Mouse (Mus musculus): ENCODE measurements around the gene Aldh1l2.
"Not testable (repeated sequence)": the region's sequence is repeated elsewhere in the genome, so short reads cannot be mapped to it uniquely, and the experiment has no call there.

Aldh1l2 gene

DNA sequence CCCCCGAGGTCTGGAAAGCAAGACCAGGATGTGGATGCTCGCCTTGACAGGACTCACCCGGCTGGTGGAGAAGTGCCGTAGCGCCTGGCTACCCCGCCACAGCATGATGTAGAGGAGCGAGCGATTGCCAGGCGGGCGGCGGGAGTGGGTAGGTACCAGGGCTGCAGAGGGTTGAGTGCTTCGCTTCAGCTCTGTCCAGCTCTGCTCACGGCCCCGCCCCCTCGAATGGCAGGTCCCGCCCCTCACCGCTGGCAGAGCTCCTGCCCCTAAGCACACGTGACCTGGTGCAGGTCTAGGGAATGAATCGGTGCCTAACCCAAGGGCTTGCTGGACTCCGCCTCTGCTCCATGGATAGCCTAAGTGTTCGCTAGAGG lies at the start of gene Aldh1l2:
Gene Aldh1l2, minus strand, starts transcription at position 231 of the 374 bp plus-strand sequence.
- peak; percentile 33 for DNase-seq (ENCODE audit: low spot score)

DNA sequence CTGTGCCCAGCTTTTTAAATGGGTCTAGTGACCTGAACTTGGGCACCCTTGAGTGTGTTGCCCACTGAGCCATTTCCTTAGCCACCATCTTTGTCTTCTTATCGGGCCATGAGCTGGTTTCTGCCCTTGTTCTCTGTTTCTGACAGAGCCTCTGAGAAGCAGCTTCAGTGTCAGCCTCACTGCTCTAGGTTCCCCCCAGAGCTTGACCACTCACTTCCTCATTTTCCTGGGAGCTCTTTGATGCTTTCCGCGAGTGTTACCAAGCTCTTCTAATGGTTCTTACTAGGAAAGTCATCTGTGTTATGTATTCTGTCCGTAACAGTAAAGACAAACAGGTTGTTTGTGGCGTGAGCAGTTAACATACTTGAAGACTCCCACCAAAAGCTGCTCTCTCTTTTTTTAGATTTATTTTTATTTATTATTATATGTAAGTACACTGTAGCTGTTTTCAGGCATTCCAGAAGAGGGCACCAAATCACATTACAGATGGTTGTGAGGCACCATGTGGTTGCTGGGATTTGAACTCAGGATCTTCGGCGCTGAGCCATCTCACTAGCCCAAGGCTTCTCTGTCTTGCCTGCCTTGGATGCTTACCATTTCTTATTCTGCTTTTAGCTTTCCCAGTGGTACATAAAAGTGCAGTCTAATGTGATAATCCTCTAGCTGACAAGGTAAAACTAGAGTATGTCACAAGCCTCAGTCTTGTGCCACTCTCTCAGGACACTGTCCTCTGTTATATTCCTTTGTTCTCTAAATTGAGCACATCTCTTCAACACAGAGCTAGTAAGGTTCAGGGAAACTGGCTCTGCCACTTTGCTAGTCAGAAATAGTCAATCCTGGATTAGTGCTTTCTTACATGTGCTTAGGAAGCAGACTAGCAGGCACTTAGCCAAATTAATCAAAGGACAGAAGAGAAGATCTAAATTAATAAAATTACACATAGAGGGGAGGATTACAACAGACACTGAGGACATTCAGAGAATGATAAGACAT lies 31.8 kb upstream of the Aldh1l2 start:
- DNase-seq (ENCODE audit: low spot score) = no peak

DNA sequence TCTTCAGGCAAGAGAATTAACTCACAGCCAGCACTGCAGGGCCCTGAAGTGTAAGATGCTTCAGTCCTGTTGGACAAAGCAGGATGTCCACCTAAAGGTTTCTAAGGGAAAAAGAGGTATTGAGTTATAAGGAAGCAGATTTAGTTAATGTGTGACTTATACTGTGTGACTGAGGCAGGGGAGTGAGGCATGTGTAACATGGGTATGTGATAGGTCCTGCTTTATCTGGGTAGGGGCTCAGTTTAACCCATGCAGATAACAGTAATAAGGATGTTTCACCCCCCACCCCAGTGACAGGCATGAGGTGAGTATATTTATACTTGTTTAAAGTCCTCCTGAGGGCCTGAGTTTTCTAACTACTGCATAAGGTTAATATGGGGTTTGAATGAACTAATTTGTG lies 29.1 kb upstream of the Aldh1l2 start:
- DNase-seq (ENCODE audit: low spot score) = no peak

DNA sequence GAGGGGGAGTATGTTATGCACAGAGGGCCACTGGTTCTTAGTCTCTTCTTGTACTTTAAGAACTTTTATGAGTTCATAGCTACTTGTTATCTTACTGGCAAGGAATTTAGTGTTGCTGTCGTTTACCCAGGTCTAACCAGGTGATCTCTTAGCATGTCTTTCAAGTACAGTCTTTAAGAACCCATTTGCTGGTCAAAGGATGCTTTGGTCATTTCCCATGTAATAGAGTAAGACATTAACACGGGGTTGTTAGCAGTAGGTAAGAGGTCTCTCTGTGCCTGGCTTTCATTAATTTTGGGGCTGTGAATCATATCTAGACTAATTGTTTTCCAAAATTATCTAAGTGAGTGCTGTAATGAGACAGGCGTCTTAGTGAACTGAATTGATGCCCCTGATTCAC lies 11.4 kb upstream of the Aldh1l2 start:
- DNase-seq (ENCODE audit: low spot score) = no peak

DNA sequence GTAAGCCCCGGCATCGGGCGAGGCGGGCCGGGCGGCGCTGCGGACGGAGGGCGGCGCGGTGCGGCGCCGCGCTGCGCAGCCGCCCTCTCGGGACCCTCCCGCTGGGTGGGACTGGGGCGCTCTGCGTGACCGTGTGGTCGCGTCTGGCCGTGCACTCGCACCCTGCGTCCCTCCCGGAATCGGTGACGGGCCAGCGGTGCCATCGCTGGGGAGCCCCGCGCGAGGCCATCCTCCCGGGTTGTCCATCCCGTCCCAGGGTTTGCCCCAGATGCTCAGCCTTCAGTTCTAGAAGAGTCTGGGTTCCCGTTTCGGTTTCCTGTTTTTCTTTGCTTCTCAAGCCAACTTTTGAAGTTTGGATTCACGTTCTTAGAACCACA lies 10.2 kb upstream of the Aldh1l2 start:
- DNase-seq (ENCODE audit: low spot score) = peak; percentile 39

DNA sequence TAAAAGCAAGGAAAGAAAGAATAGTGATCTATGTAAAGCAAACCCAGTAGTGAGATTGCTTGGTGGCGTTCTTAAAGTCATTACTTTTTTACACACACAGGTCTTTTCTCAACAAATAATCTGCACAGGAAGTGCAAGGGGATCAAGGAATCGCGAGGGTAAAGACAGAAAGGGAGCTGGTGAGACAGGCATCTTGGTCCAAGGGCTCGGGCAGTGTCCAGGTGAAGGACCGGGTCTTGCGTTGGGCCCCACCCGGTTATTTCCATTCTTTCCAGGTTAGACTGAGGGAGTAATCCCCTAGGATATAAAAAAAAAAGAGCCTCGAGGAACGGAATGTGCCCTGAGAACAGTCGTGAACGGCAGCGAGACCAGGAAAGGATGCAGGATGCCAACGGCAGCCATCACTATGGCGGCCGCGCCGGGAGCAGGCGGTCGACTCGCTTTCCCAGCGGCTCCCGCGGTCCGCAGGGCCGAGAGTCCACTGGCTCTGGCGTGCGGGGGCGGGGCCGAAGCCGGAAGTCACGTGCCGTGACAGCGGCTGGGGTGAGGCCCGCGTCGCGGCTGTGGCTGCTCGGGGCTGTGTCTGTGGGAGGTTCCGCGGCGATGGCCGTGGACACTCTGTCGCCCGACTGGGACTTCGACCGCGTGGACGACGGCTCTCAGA lies 9.6 kb upstream of the Aldh1l2 start, which contains the start of gene Washc4:
Gene Washc4, plus strand, starts transcription at position 314 of the 664 bp plus-strand sequence.
- peak; percentile 91 for DNase-seq (ENCODE audit: low spot score)

DNA sequence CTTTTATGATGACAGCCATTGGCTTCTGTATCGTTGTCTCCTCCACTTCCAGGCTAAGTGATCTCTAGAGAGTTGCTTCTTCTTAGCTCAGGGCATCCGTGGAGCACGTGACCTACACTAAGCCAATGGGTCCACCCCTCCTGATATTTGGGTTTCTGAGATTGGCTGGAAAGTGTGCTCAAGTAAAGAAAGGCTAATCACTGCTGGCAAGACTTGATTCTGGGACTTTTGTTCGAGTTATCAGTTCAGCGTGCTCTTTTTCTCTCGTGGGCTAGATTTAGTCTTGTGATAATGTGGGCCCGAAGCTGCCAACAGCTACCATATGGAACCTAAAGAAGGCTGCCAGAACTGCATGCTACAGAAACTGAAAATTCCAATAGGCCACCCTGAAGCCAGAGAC lies 8.3 kb upstream of the Aldh1l2 start:
- no peak for DNase-seq (ENCODE audit: low spot score)

DNA sequence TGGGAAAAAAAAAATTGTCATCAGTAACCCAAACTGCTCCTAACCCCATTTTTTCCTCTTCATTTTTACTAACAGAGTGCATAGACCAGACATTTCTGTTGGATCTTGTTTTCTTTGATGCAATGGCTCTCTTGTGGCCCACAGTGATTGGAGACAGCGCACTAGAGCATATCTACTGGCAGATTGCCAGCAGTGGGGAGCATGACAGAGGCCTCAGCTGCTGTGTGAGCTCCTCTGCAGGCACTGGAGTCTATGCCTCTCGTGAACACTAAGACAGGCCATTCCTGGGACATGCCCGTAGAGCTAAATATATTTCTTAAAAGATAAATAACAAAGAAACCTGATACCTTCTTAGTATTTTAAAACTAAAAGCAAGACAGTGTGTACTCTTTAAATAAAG lies 6.2 kb upstream of the Aldh1l2 start:
- DNase-seq (ENCODE audit: low spot score) = no peak

DNA sequence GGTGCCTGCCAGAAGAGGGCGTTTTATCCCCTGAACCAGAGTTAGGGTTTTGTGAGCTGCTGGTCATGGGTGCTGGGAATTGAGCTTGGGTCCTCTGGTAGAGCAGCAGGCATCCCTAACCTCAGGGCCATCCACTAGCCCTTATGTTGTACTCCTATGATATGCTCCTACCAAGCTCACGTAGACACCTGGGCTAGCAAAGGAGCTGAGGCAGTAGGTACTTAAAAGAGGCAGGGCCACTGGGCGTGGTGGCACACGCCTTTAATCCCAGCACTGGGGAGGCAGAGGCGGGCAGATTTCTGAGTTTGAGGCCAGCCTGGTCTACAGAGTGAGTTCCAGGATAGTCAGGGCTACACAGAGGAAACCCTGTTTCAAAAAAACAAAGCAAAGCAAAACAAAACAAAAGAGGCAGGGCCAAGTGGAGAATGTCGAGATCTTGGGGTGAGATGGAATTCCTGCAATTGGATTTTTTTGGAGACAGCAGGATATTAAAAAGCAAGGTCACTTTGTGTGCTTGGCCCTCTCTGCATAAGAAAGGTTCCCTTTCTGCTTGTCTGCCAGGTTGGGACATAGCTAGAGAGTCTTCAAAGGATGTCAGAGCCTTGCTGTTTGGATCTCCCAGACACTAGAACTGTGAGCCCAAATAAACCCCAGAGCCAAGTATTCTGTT lies 5.5 kb upstream of the Aldh1l2 start:
- no peak for DNase-seq (ENCODE audit: low spot score)

DNA sequence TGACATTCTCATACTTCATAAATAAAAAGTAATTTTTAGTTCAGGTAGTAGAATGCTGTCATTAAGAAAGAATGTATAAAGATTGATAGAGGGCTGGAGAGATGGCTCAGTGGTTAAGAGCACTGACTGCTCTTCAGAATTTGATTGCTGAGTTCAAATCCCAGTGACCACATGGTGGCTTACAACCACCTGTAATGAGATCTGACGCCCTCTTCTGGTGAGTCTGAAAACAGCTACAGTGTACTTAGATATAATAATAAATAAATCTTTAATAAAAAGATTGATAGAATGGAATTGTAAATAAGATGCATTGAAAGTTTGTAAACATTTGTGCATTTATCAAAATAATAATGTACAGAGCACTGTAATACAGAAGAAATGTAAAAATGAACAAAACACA lies 2.5 kb upstream of the Aldh1l2 start:
- DNase-seq (ENCODE audit: low spot score) = no peak

DNA sequence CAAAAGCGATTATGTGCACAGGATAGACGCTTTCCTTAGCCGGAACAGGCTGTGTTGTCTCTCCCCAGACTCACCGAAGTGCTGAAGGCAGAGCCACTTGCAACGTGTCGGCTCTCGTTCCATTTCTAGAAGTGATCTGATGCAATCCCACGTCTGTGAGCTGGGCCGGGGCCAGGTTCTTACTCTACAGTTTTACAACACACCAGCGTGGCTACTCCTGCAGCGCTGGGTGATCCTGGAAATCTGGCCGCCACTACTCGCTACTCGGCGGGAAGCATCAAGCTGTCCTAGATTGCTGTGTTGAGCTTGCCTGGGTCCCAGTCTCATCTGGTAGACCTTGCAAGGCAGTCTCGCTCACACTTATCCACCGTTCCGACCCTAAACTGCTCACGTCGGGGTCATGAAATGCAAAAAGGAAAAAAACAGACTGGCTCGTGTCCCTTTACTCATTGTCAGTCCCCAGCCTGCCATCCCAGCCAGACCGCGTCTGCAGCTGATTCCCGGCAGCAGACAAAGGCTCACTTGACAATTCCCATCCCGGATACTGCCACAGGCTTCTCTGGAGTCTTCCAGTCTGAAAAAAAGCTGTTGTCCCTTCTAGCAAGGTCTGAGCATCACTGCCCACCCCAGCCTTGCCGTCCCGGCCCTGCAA lies 556 bp downstream of the Aldh1l2 start:
- peak; percentile 25 for DNase-seq (ENCODE audit: low spot score)

DNA sequence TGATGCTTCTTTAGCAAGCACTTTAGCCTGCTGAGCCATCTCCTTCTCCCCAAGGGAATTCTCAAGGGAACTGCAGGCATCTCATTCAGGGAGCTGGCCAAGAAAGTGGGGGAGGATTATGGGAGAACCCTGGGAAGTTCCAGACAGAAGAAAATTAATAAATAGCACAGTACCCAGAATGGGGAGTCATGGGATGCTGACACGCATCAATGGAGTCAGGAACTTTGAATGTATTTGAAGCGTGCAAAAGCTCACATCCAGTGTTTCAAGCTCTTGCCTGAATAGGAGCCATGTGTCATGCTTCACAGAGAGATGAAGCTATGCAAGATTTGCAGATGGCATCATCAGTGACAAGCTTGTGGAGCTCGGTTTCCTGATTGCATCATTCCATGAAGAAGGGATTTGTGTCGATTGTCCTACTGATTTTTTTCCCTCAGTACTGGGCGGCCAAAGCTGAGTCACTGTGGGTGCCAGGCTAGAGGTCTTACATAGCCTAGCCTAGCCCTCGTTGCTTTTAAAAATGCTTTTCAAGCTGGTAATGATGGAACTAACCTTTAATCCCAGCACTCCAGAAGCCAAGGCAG lies 3.5 kb downstream of the Aldh1l2 start:
- no peak for DNase-seq (ENCODE audit: low spot score)

DNA sequence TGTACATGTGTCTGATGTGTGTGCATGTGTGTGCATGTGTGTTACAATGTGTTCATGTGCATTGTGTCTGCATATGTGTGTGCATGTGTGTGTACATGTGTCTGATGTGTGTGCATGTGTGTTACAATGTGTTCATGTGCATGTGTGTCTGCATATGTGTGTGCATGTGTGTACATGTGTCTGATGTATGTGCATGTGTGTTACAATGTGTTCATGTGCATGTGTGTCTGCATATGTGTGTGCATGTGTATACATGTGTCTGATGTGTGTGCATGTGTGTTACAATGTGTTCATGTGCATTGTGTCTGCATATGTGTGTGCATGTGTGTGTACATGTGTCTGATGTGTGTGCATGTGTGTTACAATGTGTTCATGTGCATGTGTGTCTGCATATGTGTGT lies 9.7 kb downstream of the Aldh1l2 start:
- DNase-seq (ENCODE audit: low spot score) = not testable (repeated sequence)

DNA sequence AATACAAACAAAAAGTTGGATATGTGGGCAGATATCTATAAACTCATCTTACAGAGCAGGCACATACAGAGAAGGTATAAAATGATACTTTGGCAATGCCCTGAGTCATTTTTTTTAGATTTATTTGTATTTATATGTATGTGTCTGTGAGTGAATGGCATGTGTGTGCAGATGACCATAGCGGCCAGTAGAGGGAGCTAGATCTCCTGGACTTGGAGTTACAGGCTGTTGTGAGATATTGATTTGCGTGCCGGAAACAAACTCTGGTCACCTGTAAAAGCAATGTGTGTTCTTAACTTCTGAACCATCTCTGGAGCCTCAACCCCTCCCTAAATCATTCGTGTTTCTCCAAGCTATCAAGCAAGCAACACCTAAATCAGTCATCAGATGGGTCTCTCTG lies 12.9 kb downstream of the Aldh1l2 start:
- DNase-seq (ENCODE audit: low spot score) = no peak

DNA sequence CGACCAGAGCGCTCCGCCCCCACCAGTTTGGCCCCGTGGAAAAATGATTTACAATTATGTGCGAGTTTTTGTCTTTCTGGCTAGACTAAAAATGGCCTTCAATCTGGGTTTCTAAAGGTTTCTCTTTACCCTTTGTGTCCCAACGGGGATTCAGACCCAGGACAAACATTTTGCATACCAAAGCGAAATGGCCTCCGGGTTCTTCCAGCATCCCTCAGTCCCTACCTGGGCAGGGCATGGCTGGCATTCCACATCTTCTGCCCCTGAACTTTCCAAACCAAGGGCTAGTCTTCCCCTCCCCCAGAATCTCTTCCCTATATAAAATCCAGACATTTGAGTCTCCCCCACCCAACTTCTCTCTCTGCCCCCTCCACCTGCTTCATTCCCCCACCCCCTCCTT lies 20.2 kb downstream of the Aldh1l2 start:
- DNase-seq (ENCODE audit: low spot score) = no peak

DNA sequence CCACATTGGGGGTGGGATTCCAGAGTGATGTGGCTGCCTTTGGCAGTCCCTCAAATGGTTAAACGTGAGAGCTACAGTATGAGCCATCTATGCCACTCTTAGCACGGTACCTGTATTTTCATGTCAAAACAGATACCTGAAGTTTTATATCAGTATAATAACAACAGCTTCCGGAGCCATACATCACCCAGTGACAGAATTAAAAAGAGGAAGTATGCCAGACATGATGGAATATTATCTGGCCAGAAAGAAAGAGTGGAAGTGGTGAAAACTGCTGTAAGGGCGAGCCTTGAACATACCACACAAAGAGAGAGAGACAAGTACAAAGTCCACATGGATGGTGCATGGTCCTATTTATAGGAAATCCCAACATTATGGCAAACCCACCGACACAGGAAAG lies 22.6 kb downstream of the Aldh1l2 start:
- DNase-seq (ENCODE audit: low spot score) = no peak

DNA sequence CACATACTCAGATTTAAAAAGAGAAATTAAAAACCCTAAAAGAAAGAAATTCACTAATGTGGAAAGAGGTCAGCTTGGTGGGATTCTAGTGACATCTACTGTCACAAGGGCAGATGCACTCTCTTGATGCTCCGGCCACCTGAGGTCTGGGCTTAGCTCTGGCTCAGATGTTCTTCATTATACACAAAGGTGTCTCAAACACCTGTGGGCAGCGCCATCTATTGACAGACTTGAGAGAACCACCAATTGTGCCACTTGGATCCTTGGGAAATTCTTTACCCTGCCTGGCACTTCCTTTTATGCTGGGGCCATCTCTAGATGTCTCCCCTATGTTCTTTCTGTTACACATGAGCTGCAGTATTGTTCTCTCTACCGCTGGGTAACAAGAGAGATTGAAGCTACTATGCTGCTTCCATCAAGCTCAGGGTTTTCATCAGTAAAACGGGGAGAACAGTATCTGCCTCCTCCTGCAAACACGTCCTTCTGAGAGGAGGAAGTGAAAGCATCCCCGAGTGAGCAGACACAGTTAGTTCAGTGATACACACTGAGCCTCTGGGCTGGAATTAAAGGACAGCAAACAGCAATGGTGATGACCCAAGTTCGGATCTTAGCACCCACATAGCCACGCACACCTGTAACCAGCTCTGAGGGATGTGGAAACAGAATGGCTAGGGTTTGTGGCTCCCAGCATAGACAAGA lies 24.8 kb downstream of the Aldh1l2 start:
- peak; percentile 10 for DNase-seq (ENCODE audit: low spot score)

DNA sequence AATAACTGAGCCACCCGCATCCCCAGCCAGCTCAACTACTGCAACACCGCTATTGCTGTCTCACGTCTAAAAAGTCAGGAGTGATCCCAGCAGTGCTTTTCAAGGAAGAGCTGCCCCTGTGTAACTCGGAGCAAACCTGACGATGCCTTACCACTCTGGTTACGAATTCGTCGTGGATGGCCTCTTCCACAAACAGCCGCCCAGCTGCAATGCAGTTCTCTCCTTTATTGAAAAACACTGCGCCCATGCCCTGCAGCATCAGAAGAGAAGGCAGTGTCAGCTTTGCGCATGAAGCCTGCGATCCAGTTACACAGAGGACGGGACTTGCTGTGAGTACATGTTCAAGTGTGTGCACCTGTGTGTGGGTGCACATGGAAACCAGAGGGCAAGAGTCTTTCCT lies 36.6 kb downstream of the Aldh1l2 start:
- no peak for DNase-seq (ENCODE audit: low spot score)

DNA sequence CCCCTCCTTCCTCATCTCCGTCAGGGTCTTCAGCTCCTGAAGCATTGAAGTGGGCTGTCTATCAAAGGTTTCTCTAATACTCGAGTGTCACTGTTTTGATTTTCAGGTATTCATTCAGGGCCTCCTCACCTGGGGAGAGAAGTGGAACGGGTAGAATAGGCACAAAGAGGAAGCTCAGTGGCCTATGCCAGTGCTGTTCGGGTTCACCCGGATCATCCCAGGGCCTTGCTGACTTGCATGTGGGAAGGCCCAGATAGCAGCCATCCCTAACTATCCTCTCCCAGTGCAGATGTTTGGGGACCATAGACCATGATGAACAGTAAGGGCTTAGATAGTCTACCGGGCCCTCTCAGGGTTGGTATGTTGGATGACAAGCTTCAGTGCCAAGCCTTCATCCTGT lies 43.4 kb downstream of the Aldh1l2 start:
- DNase-seq (ENCODE audit: low spot score) = no peak

DNA sequence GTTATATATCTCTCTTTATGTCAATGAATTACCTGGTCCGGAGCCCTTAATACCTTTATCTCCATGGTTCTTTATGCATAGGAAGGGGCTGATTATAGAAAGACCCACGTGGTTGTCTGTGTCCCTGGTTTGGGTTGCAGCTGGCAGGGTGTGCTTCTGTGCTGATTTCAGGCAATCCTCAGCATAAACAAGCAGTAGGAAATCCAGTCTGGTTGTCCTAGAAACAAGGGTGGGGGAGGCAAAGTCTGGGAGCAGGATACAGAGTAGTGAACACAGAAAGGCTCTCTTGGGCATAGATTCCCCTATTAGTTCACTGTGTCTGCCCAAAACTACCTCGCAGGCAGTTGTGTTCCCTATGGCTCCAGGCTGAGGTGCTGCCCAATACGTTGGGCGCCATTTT lies 56.7 kb downstream of the Aldh1l2 start:
- no peak for DNase-seq (ENCODE audit: low spot score)

DNA sequence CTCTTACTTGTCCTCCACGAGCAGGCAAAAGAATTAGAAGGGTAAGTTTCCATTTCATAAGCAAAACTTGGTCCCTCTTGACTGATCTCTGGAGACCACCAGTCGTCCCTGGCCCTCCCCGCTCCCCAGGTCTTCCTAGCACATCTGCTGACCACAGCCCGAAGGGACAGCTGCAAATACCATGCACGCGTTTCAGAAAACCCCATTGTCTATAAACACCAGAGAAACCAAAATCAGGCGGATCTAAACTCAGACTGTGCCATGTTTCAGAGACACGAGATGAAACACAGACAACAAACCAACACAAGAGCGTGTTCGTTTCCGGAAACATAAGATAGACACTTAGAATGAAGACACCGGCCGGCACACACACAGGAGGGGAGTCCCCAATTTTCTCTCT lies 58.7 kb downstream of the Aldh1l2 start:
- DNase-seq (ENCODE audit: low spot score) = no peak

Measured in ovary, postnatal 14 days (tissue).